Mouse (Mus musculus) erythroblast, embryonic 14.5 days (primary cell): Measurements from ENCODE around the gene Gm17087.

Source experiments
- GATA1 ChIP-seq: IDR thresholded peaks from 2 replicates; pipeline ENCODE4 v1.6.1; 2012; ENCODE audit warnings: low read length, inconsistent platforms, mixed read lengths
- TAL1 ChIP-seq: IDR thresholded peaks from 3 replicates; pipeline ENCODE4 v1.6.1; 2012; ENCODE audit warnings: low read length, inconsistent platforms, mixed read lengths

DNA sequence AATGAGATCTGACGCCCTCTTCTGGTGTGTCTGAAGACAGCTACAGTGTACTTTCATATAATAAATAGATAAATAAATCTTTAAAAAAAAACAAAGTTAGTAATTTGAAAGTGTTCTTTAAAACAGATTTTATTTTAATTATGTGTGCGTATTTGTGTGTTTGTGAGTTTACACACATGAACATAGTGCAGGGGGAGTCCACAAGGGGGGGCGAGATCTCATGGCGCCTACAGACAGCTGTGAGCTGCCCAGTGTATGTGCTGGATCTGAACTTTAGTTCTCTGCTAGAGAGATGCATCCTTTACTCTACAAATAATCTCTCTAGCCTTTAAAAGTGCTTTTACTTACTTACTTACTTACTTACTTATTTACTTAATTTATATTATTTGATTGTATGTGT lies 18.0 kb downstream of the Gm17087 start:
- TF ChIP-seq GATA1 (no peak), TAL1 (no peak)
